Mouse (Mus musculus) myocyte (in vitro differentiated cells): Measurements from ENCODE around the gene Mtss1l. TPM values are rescaled to one million over a fixed set of nuclear protein-coding genes. Genes with fewer than 3 reads are reported as not detected.

Experiments
- H3K27me3 ChIP-seq: one replicate; pipeline ENCODE4 v1.6.1; 2011; ENCODE audit not compliant: control insufficient read depth, insufficient read depth, insufficient read length
- H3K36me3 ChIP-seq: one replicate; pipeline ENCODE4 v1.6.1; 2011; ENCODE audit not compliant: control insufficient read depth, insufficient read depth
- H3K4me2 ChIP-seq: one replicate; pipeline ENCODE4 v1.6.1; 2011; ENCODE audit warnings: low read depth, control low read depth
- H3K4me3 ChIP-seq: one replicate; pipeline ENCODE4 v1.5.1; 2011; ENCODE audit warnings: mild to moderate bottlenecking, control low read depth, moderate library complexity
- H3K79me2 ChIP-seq: one replicate; pipeline ENCODE4 v1.6.1; 2011; ENCODE audit not compliant: control insufficient read depth, insufficient read depth
- H3ac ChIP-seq: one replicate; pipeline ENCODE4 v1.6.1; 2011; ENCODE audit not compliant: control insufficient read depth, insufficient read length
- CEBPB ChIP-seq: IDR thresholded peaks from 2 replicates; pipeline ENCODE4 v1.6.1; 2011; ENCODE audit warnings: mild to moderate bottlenecking, moderate library complexity; ENCODE audit not compliant: poor library complexity, insufficient read depth, severe bottlenecking
- E2F4 ChIP-seq: IDR thresholded peaks from one replicate; pipeline ENCODE4 v1.6.1; 2011; ENCODE audit warnings: mild to moderate bottlenecking, control low read depth, moderate library complexity; ENCODE audit not compliant: insufficient read depth
- MAX ChIP-seq: IDR thresholded peaks from one replicate; pipeline ENCODE4 v1.6.1; 2011; ENCODE audit warnings: low read depth, mild to moderate bottlenecking, control low read depth
- MYOD1 ChIP-seq, 3 experiments: IDR thresholded peaks; one replicate each; pipeline ENCODE4 v1.6.1; 2011; ENCODE audit warnings: control low read depth in 2 of 3, low read depth in 2 of 3, mild to moderate bottlenecking in 2 of 3, moderate library complexity in 1 of 3; ENCODE audit not compliant: insufficient read length in 2 of 3, control insufficient read depth in 1 of 3
- MYOG ChIP-seq, 3 experiments: IDR thresholded peaks; one replicate each; pipeline ENCODE4 v1.6.1; 2011; ENCODE audit warnings: control low read depth in 2 of 3, low read depth in 2 of 3, mild to moderate bottlenecking in 2 of 3; ENCODE audit not compliant: insufficient read length in 2 of 3, control insufficient read depth in 1 of 3, insufficient read depth in 1 of 3
- POLR2A ChIP-seq: IDR thresholded peaks from one replicate; pipeline ENCODE4 v1.6.1; 2011; ENCODE audit warnings: low read depth, mild to moderate bottlenecking, control low read depth, moderate library complexity; ENCODE audit not compliant: insufficient read length
- POLR2AphosphoS2 ChIP-seq: IDR thresholded peaks from one replicate; pipeline ENCODE4 v1.6.1; 2011; ENCODE audit warnings: low read depth, control low read depth; ENCODE audit not compliant: insufficient read length
- REST ChIP-seq: IDR thresholded peaks from one replicate; pipeline ENCODE4 v1.6.1; 2011; ENCODE audit warnings: mild to moderate bottlenecking, control low read depth, moderate library complexity; ENCODE audit not compliant: insufficient read depth, insufficient read length
- SRF ChIP-seq: IDR thresholded peaks from one replicate; pipeline ENCODE4 v1.6.1; 2011; ENCODE audit warnings: low read depth; ENCODE audit not compliant: control insufficient read depth, insufficient read length
- TCF12 ChIP-seq: IDR thresholded peaks from one replicate; pipeline ENCODE4 v1.6.1; 2011; ENCODE audit warnings: mild to moderate bottlenecking, control low read depth; ENCODE audit not compliant: poor library complexity, insufficient read depth, severe bottlenecking
- TCF3 ChIP-seq: IDR thresholded peaks from one replicate; pipeline ENCODE4 v1.6.1; 2011; ENCODE audit warnings: low read depth, control low read depth; ENCODE audit not compliant: insufficient read length
- USF1 ChIP-seq: IDR thresholded peaks from one replicate; pipeline ENCODE4 v1.6.1; 2011; ENCODE audit warnings: low read depth, mild to moderate bottlenecking, control low read depth, moderate library complexity
- polyA plus RNA-seq: library from polyadenylated mRNA; unstranded; fragments of >200 nt; fragmentation: generic; extraction: Trizol; gene quantifications from one replicate; pipeline ENCODE4 v1.2.1, GENCODE M21; 2012; ENCODE audit warnings: missing spikeins

Gene Mtss1l
- polyA plus RNA-seq, 1 experiment: 108 TPM

GRCm38 (mm10) chr8:110724493-110724892 lies 3.2 kb downstream of the Mtss1l start:
- Histone ChIP-seq H3K4me3 (peak overlapping the region; percentile 91), H3K79me2 (peaks cover 33% of the 10 kb centered on the region), H3K4me2 (peak overlapping the region; percentile 86), H3K36me3 (peaks cover 5% of the 10 kb centered on the region), H3ac (no peak overlapping the region), H3K27me3 (no peaks in the 10 kb centered on the region)
- no peak for TF ChIP-seq TCF12
- TF ChIP-seq POLR2A: no peak
- TF ChIP-seq CEBPB: no peak
- peak in 1 of 3 experiments; percentile 52 for TF ChIP-seq MYOG (IDR thresholded peaks at IDR 0.05; ENCODE audit: control insufficient read depth in 1 of 3, insufficient read depth in 1 of 3, insufficient read length in 2 of 3, low read depth in 2 of 3)
- TF ChIP-seq REST: no peak
- TF ChIP-seq MYOD1 (IDR thresholded peaks at IDR 0.05; ENCODE audit: control insufficient read depth in 1 of 3, insufficient read length in 2 of 3, low read depth in 2 of 3): peak in 1 of 3 experiments; percentile 68
- no peak for TF ChIP-seq TCF3
- TF ChIP-seq SRF: no peak
- no peak for TF ChIP-seq E2F4
- no peak for TF ChIP-seq USF1

GRCm38 (mm10) chr8:110725084-110725838 lies 4.0 kb downstream of the Mtss1l start:
- H3K36me3 ChIP-seq: peaks cover 11% of the 10 kb centered on the region
- peak overlapping the region; percentile 91 for H3K4me3 ChIP-seq
- no peaks in the 10 kb centered on the region for H3K27me3 ChIP-seq
- no peak overlapping the region for H3ac ChIP-seq
- TF ChIP-seq USF1 (no peak), POLR2A (no peak), CEBPB (no peak), MAX (no peak), MYOD1 (IDR thresholded peaks at IDR 0.05; ENCODE audit: control insufficient read depth in 1 of 3, insufficient read length in 2 of 3, low read depth in 2 of 3) (no peak), E2F4 (no peak), TCF3 (no peak), MYOG (IDR thresholded peaks at IDR 0.05; ENCODE audit: control insufficient read depth in 1 of 3, insufficient read depth in 1 of 3, insufficient read length in 2 of 3, low read depth in 2 of 3) (no peak), POLR2AphosphoS2 (no peak), REST (no peak), TCF12 (no peak), SRF (no peak)
- peak overlapping the region; percentile 86 for H3K4me2 ChIP-seq
- H3K79me2 ChIP-seq: peaks cover 33% of the 10 kb centered on the region

GRCm38 (mm10) chr8:110726893-110727292 lies 5.6 kb downstream of the Mtss1l start:
- H3K79me2 ChIP-seq: peaks cover 30% of the 10 kb centered on the region
- H3K4me3 ChIP-seq: no peak overlapping the region
- no peak overlapping the region for H3K4me2 ChIP-seq
- TF ChIP-seq REST: no peak
- TF ChIP-seq POLR2A: no peak
- TF ChIP-seq POLR2AphosphoS2: peak; percentile 4
- TF ChIP-seq TCF3: no peak
- no peak overlapping the region for H3ac ChIP-seq
- no peaks in the 10 kb centered on the region for H3K27me3 ChIP-seq
- H3K36me3 ChIP-seq: peaks cover 12% of the 10 kb centered on the region

GRCm38 (mm10) chr8:110731346-110731859 lies 10.1 kb downstream of the Mtss1l start:
- Histone ChIP-seq H3K4me2 (no peak overlapping the region), H3K4me3 (no peak overlapping the region), H3ac (no peak overlapping the region), H3K27me3 (no peaks in the 10 kb centered on the region), H3K79me2 (no peaks in the 10 kb centered on the region), H3K36me3 (peaks cover 48% of the 10 kb centered on the region)
- TF ChIP-seq MYOG (IDR thresholded peaks at IDR 0.05; ENCODE audit: control insufficient read depth in 1 of 3, insufficient read depth in 1 of 3, insufficient read length in 2 of 3, low read depth in 2 of 3): no peak
- peak; percentile 34 for TF ChIP-seq POLR2A
- TF ChIP-seq POLR2AphosphoS2: peak; percentile 49
- no peak for TF ChIP-seq SRF
- no peak for TF ChIP-seq TCF12
- TF ChIP-seq TCF3: no peak
- TF ChIP-seq USF1: no peak
- no peak for TF ChIP-seq MAX

GRCm38 (mm10) chr8:110733036-110733435 lies 11.8 kb downstream of the Mtss1l start:
- H3K27me3 ChIP-seq: no peaks in the 10 kb centered on the region
- no peak overlapping the region for H3K4me2 ChIP-seq
- no peaks in the 10 kb centered on the region for H3K79me2 ChIP-seq
- H3K36me3 ChIP-seq: peaks cover 54% of the 10 kb centered on the region
- H3K4me3 ChIP-seq: no peak overlapping the region
- H3ac ChIP-seq: no peak overlapping the region
- TF ChIP-seq E2F4 (no peak), POLR2A (no peak), MAX (no peak), TCF12 (no peak), USF1 (no peak), MYOG (IDR thresholded peaks at IDR 0.05; ENCODE audit: control insufficient read depth in 1 of 3, insufficient read depth in 1 of 3, insufficient read length in 2 of 3, low read depth in 2 of 3) (no peak)
